Mouse (Mus musculus) embryonic facial prominence, embryonic 14.5 days (tissue): ENCODE results near the gene Dnah7c. TPM values are rescaled to one million over a fixed set of nuclear protein-coding genes. Genes with fewer than 3 reads are reported as not detected.

Experiments
- ATAC-seq: fragments of 200-750 bp; cut with Nextera tagmentation; 2 replicates; pipeline ENCODE4 v1.8.0; 2017; ENCODE audit warnings: low read depth, moderate number of reproducible peaks, moderate TSS enrichment
- DNase-seq: peaks from one replicate; pipeline ENCODE4 v3.0.0-alpha.2; 2015; ENCODE audit warnings: low spot score
- H3K27ac ChIP-seq: fragments of 300-500 bp; sonication (generic); replicated peaks from 2 replicates; pipeline ENCODE4 v1.5.1; 2014; ENCODE audit warnings: low read depth, mild to moderate bottlenecking, low read length, moderate library complexity
- H3K27me3 ChIP-seq: fragments of 300-500 bp; sonication (generic); replicated peaks from 2 replicates; pipeline ENCODE4 v1.6.1; 2014; ENCODE audit warnings: low read length; ENCODE audit not compliant: control insufficient read depth, insufficient read depth
- H3K36me3 ChIP-seq: fragments of 300-500 bp; sonication (generic); 2 replicates; pipeline ENCODE4 v1.6.1; 2014; ENCODE audit warnings: low read length, mixed read lengths; ENCODE audit not compliant: control insufficient read depth, insufficient read depth
- H3K4me1 ChIP-seq: fragments of 300-500 bp; sonication (generic); 2 replicates; pipeline ENCODE4 v1.6.1; 2014; ENCODE audit warnings: antibody characterized with exemption, low read length; ENCODE audit not compliant: control insufficient read depth, insufficient read depth
- H3K4me2 ChIP-seq: fragments of 300-500 bp; sonication (generic); 2 replicates; pipeline ENCODE4 v1.6.1; 2014; ENCODE audit warnings: low read depth, mild to moderate bottlenecking, low read length, moderate library complexity, mixed read lengths
- H3K4me3 ChIP-seq: fragments of 300-500 bp; sonication (generic); 2 replicates; pipeline ENCODE4 v1.5.1; 2014; ENCODE audit warnings: low read depth, mild to moderate bottlenecking, low read length
- H3K9ac ChIP-seq: fragments of 300-500 bp; sonication (generic); 2 replicates; pipeline ENCODE4 v1.6.1; 2014; ENCODE audit warnings: low read depth, mild to moderate bottlenecking, low read length, moderate library complexity, mixed read lengths
- H3K9me3 ChIP-seq: fragments of 300-500 bp; sonication (generic); 2 replicates; pipeline ENCODE4 v1.6.1; 2016; ENCODE audit warnings: low read length; ENCODE audit not compliant: control insufficient read depth
- WGBS: fragments of 180-500 bp; shearing (Covaris S2); extraction: QIAGEN DNeasy Blood & Tissue Kit; methylation state at CpG from one replicate; pipeline ENCODE4 v1.1.7; 2014; 5-methylcytosine and 5-hydroxymethylcytosine counted together
- polyA plus RNA-seq: library from polyadenylated mRNA; unstranded; fragments of >200 nt; fragmentation: Nextera tagmentation; extraction: Ambion mirVana; gene quantifications from 2 replicates; pipeline ENCODE4 v1.2.1, GENCODE M21; 2014

The Dnah7c gene
- polyA plus RNA-seq, 1 experiment from 2014 or later = 0.18 TPM

DNA sequence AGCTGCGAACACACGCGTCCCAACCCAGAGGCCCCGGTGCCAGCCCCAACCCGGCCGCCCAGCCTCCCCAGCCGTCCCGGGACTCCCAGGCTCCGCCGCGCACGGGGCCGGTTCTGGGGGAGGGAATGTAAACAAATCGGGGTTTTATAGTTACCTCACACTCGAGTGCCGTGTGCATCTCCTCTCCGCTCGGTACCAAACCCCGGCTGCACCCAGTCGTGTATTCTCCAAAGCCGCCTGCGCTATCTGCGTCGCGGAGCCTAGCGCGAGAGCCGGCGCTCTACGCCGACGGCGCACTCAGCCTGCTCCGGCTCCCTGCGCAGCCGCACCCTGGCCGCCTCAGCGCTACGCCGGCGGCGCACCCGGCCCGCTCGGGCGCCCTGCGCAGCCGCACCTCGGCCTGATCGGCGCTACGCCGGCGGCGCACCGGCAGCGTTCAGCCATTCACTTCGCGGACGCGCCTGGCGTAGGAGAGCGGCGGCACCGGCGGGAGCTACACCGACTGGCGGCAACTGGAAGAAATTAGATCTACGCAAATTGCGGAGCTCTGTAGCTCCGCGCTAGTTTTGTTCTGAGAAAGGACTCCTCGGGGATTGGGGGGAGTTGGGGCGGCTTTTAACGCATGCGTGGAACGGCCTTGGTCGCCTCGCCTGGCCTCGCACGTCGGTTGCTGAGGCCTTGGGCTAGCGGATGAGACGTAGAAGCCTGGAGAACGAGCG lies 428.1 kb downstream of the Dnah7c start:
- Histone ChIP-seq H3K27ac (peak overlapping the region; percentile 100), H3K9me3 (no peaks in the 10 kb centered on the region), H3K4me1 (peaks cover 23% of the 10 kb centered on the region), H3K4me3 (peak overlapping the region; percentile 97), H3K36me3 (no peaks in the 10 kb centered on the region), H3K27me3 (no peaks in the 10 kb centered on the region), H3K9ac (peak overlapping the region; percentile 100), H3K4me2 (peak overlapping the region; percentile 64)
- ATAC-seq (peak; percentile 95), DNase-seq (peak; percentile 98)
- under 1% methylated on average over 60 of the region's 86 CpGs for WGBS

DNA sequence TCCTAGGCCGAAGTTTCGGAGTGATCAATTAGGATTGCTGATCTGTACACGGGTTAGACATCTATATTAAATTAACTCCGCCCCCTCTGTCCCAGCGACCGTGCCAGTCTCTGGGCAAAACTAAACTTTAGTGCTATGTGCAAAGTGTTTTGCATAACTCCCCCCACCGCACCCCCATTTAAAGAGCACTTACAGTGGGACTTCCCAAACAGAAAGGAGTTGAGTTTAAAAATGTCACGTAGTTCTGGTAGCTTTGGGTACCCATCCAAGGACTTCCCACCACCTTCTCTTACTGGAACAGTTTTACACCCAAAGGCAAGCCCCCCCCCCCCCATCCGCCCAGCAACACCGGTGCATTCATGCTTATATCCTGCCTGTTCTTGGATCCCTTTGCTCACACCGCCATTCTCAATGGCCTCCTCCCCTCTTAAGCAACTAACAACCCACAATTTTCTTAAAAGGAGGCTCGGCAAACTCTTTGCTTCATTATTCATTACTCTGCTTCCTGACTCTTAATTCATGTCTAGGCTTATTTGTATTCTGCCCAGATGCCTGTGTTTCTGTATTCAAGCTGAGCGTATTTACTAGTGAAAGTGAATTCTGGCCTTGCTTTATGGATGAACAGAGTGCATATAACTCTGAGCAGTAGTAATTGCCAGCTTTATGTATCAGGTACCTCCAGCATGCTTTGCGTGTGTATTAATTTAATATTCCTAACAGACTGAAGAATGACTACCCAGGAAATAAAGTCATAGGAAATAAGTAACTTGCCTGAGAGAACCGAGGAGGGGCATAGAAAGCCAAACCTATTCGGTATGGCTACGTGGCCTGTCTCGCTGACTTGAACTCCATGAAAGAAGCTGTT lies 428.9 kb downstream of the Dnah7c start:
- Histone ChIP-seq H3K9ac (peak overlapping the region; percentile 100), H3K36me3 (no peaks in the 10 kb centered on the region), H3K9me3 (no peaks in the 10 kb centered on the region), H3K4me2 (peak overlapping the region; percentile 58), H3K27ac (peak overlapping the region; percentile 100), H3K27me3 (no peaks in the 10 kb centered on the region), H3K4me3 (peak overlapping the region; percentile 97), H3K4me1 (peaks cover 23% of the 10 kb centered on the region)
- ATAC-seq (peak; percentile 35; the same call in 1 of the 2 replicates), DNase-seq (no peak)
- 26% methylated on average over 18 of the region's 18 CpGs for WGBS

DNA sequence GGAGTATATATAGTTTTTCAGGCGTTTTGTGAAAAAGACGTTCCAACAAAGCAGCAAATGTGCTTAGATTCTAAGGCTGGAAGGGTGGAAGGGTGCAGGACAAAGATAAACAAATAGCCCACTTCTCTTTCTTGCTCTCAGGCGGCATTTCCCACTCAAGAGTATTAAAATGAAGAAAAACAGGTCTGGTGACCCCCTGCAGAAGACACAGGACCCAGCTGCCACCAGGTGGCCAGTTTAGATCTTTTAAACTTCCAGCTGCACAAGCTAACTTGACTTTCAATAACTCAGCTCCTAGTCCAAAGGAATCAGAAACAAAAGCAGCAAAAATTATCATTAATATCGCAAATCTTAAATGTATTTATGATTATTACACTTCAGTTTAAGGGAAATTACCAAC lies 431.1 kb downstream of the Dnah7c start:
- DNase-seq (no peak), ATAC-seq (no peak)
- Histone ChIP-seq H3K4me2 (no peak overlapping the region), H3K36me3 (no peaks in the 10 kb centered on the region), H3K4me1 (peaks cover 10% of the 10 kb centered on the region), H3K9me3 (no peaks in the 10 kb centered on the region), H3K27ac (no peak overlapping the region), H3K4me3 (no peak overlapping the region), H3K27me3 (no peaks in the 10 kb centered on the region), H3K9ac (no peak overlapping the region)
- 48% methylated on average over 4 of the region's 4 CpGs for WGBS
